Mouse (Mus musculus): ENCODE measurements at regions not wholly inside any gene's neighbourhood (a gene's known extent, or its start where the extent isn't known, plus 50 kb on each side); places are given as distances from the start of the nearest gene placed in this dataset.

GRCm38 (mm10) chr13:116243272-116243784, 66.2 kb downstream of the Isl1 start:
- no peaks in the 10 kb centered on the region for H3K36me3 ChIP-seq (ENCODE audit: control insufficient read depth, insufficient read depth, low read length)
- no peaks in the 10 kb centered on the region for H3K27me3 ChIP-seq (ENCODE audit: control insufficient read depth, insufficient read depth, low read length)
- H3K4me1 ChIP-seq (ENCODE audit: control insufficient read depth, insufficient read depth, low read length), result no peaks in the 10 kb centered on the region
- 85% methylated on average over 11 of the region's 11 CpGs for WGBS
- H3K27ac ChIP-seq (ENCODE audit: low read depth, low read length), result no peak overlapping the region
- no peak overlapping the region for H3K4me3 ChIP-seq (ENCODE audit: low read length)
- no peaks in the 10 kb centered on the region for H3K9me3 ChIP-seq (ENCODE audit: control insufficient read depth, low read length)
- no peak overlapping the region for H3K4me2 ChIP-seq (replicated peaks; ENCODE audit: low read depth, low read length)
- no peak overlapping the region for H3K9ac ChIP-seq (ENCODE audit: low read depth, low read length)
- ATAC-seq (ENCODE audit: low FRiP score, low TSS enrichment), result no peak

GRCm38 (mm10) chr13:116215101-116215500, 94.4 kb downstream of the Isl1 start:
- no peaks in the 10 kb centered on the region for H3K9me3 ChIP-seq (ENCODE audit: control insufficient read depth, low read length)
- H3K27me3 ChIP-seq (ENCODE audit: control insufficient read depth, insufficient read depth, low read length), result no peaks in the 10 kb centered on the region
- no peak overlapping the region for H3K9ac ChIP-seq (ENCODE audit: low read depth, low read length)
- no peak overlapping the region for H3K4me2 ChIP-seq (replicated peaks; ENCODE audit: low read depth, low read length)
- H3K4me3 ChIP-seq (ENCODE audit: low read length), result no peak overlapping the region
- no peak overlapping the region for H3K27ac ChIP-seq (ENCODE audit: low read depth, low read length)
- 40% methylated on average over 3 of the region's 3 CpGs for WGBS
- ATAC-seq (ENCODE audit: low FRiP score, low TSS enrichment), result no peak
- no peaks in the 10 kb centered on the region for H3K36me3 ChIP-seq (ENCODE audit: control insufficient read depth, insufficient read depth, low read length)
- no peaks in the 10 kb centered on the region for H3K4me1 ChIP-seq (ENCODE audit: control insufficient read depth, insufficient read depth, low read length)

GRCm38 (mm10) chr13:116213843-116214829, 95.4 kb downstream of the Isl1 start:
- Histone ChIP-seq H3K27me3 (ENCODE audit: control insufficient read depth, insufficient read depth, low read length) (no peaks in the 10 kb centered on the region), H3K27ac (ENCODE audit: low read depth, low read length) (no peak overlapping the region), H3K9ac (ENCODE audit: low read depth, low read length) (no peak overlapping the region), H3K4me1 (ENCODE audit: control insufficient read depth, insufficient read depth, low read length) (no peaks in the 10 kb centered on the region), H3K4me3 (ENCODE audit: low read length) (no peak overlapping the region), H3K9me3 (ENCODE audit: control insufficient read depth, low read length) (no peaks in the 10 kb centered on the region), H3K36me3 (ENCODE audit: control insufficient read depth, insufficient read depth, low read length) (no peaks in the 10 kb centered on the region), H3K4me2 (replicated peaks; ENCODE audit: low read depth, low read length) (no peak overlapping the region)
- no peak for ATAC-seq (ENCODE audit: low FRiP score, low TSS enrichment)
- 35% methylated on average over 6 of the region's 6 CpGs for WGBS

- Histone ChIP-seq H3K9ac (ENCODE audit: low read depth, low read length) (peak overlapping the region; percentile 18; the same call in 1 of the 2 replicates), H3K27ac (ENCODE audit: low read depth, low read length) (0 out of 2 replicates have a peak overlapping the region, but pooled peaks have one; percentile 37)
- WGBS, result 3% methylated on average over 11 of the region's 11 CpGs
Observed at GRCm38 (mm10) chr13:116201177-116201920, 108.1 kb downstream of the Isl1 start.

GRCm38 (mm10) chr13:116187059-116187458, 122.4 kb downstream of the Isl1 start:
- Histone ChIP-seq H3K9me3 (ENCODE audit: control insufficient read depth, low read length) (no peaks in the 10 kb centered on the region), H3K27me3 (ENCODE audit: control insufficient read depth, insufficient read depth, low read length) (no peaks in the 10 kb centered on the region), H3K9ac (ENCODE audit: low read depth, low read length) (no peak overlapping the region), H3K27ac (ENCODE audit: low read depth, low read length) (no peak overlapping the region), H3K4me1 (ENCODE audit: control insufficient read depth, insufficient read depth, low read length) (no peaks in the 10 kb centered on the region), H3K4me2 (replicated peaks; ENCODE audit: low read depth, low read length) (no peak overlapping the region), H3K4me3 (ENCODE audit: low read length) (no peak overlapping the region), H3K36me3 (ENCODE audit: control insufficient read depth, insufficient read depth, low read length) (no peaks in the 10 kb centered on the region)
- WGBS, result 63% methylated on average over 7 of the region's 7 CpGs
- no peak for ATAC-seq (ENCODE audit: low FRiP score, low TSS enrichment)

More at GRCm38 (mm10) chr13:116201177-116201920, 108.1 kb downstream of the Isl1 start:
- peak; percentile 98 for ATAC-seq (ENCODE audit: low FRiP score, low TSS enrichment)
- Histone ChIP-seq H3K27me3 (ENCODE audit: control insufficient read depth, insufficient read depth, low read length) (no peaks in the 10 kb centered on the region), H3K9me3 (ENCODE audit: control insufficient read depth, low read length) (no peaks in the 10 kb centered on the region), H3K4me3 (ENCODE audit: low read length) (peak overlapping the region; percentile 24), H3K4me1 (ENCODE audit: control insufficient read depth, insufficient read depth, low read length) (no peaks in the 10 kb centered on the region), H3K36me3 (ENCODE audit: control insufficient read depth, insufficient read depth, low read length) (no peaks in the 10 kb centered on the region), H3K4me2 (replicated peaks; ENCODE audit: low read depth, low read length) (peak overlapping the region; percentile 34)

GRCm38 (mm10) chr13:116177781-116178180, 131.7 kb downstream of the Isl1 start:
- Histone ChIP-seq H3K27ac (ENCODE audit: low read depth, low read length) (no peak overlapping the region), H3K9ac (ENCODE audit: low read depth, low read length) (no peak overlapping the region), H3K4me3 (ENCODE audit: low read length) (no peak overlapping the region), H3K4me1 (ENCODE audit: control insufficient read depth, insufficient read depth, low read length) (no peaks in the 10 kb centered on the region), H3K27me3 (ENCODE audit: control insufficient read depth, insufficient read depth, low read length) (no peaks in the 10 kb centered on the region), H3K9me3 (ENCODE audit: control insufficient read depth, low read length) (no peaks in the 10 kb centered on the region), H3K4me2 (replicated peaks; ENCODE audit: low read depth, low read length) (no peak overlapping the region), H3K36me3 (ENCODE audit: control insufficient read depth, insufficient read depth, low read length) (no peaks in the 10 kb centered on the region)
- ATAC-seq (ENCODE audit: low FRiP score, low TSS enrichment), result no peak
- 84% methylated on average over 3 of the region's 3 CpGs for WGBS

GRCm38 (mm10) chr13:116174976-116175375, 134.5 kb downstream of the Isl1 start:
- Histone ChIP-seq H3K36me3 (ENCODE audit: control insufficient read depth, insufficient read depth, low read length) (no peaks in the 10 kb centered on the region), H3K4me1 (ENCODE audit: control insufficient read depth, insufficient read depth, low read length) (no peaks in the 10 kb centered on the region), H3K4me3 (ENCODE audit: low read length) (no peak overlapping the region), H3K9me3 (ENCODE audit: control insufficient read depth, low read length) (no peaks in the 10 kb centered on the region), H3K9ac (ENCODE audit: low read depth, low read length) (no peak overlapping the region), H3K4me2 (replicated peaks; ENCODE audit: low read depth, low read length) (no peak overlapping the region), H3K27me3 (ENCODE audit: control insufficient read depth, insufficient read depth, low read length) (no peaks in the 10 kb centered on the region), H3K27ac (ENCODE audit: low read depth, low read length) (no peak overlapping the region)
- WGBS, result 17% methylated on average over 3 of the region's 3 CpGs
- ATAC-seq (ENCODE audit: low FRiP score, low TSS enrichment), result no peak

- Histone ChIP-seq H3K4me3 (ENCODE audit: low read length) (no peak overlapping the region), H3K4me2 (replicated peaks; ENCODE audit: low read depth, low read length) (no peak overlapping the region), H3K27ac (ENCODE audit: low read depth, low read length) (no peak overlapping the region), H3K27me3 (ENCODE audit: control insufficient read depth, insufficient read depth, low read length) (no peaks in the 10 kb centered on the region), H3K4me1 (ENCODE audit: control insufficient read depth, insufficient read depth, low read length) (no peaks in the 10 kb centered on the region), H3K9ac (ENCODE audit: low read depth, low read length) (no peak overlapping the region), H3K36me3 (ENCODE audit: control insufficient read depth, insufficient read depth, low read length) (no peaks in the 10 kb centered on the region), H3K9me3 (ENCODE audit: control insufficient read depth, low read length) (no peaks in the 10 kb centered on the region)
- no peak for ATAC-seq (ENCODE audit: low FRiP score, low TSS enrichment)
- WGBS, result 40% methylated on average over 2 of the region's 2 CpGs
Observed at GRCm38 (mm10) chr13:116173866-116174265, 135.6 kb downstream of the Isl1 start.
